Mouse (Mus musculus): ENCODE measurements around the gene Cst7. TPM values are rescaled to one million over a fixed set of nuclear protein-coding genes. Genes with fewer than 3 reads are reported as not detected.

The Cst7 gene
- total RNA-seq, 2 experiments from 2014 or later, result 0.27 to 0.49 TPM

GRCm38 (mm10) chr2:150627140-150627539 is 56.9 kb downstream of the Cst7 start:
- DNase-seq, result no peak

Other genes with a start within 250 kb of the Cst7 start
- gene Gm10130, start 246.7 kb upstream of the Cst7 start, total RNA-seq (2021), result 1 to 10 TPM; 2.0 to 2.6 TPM
- 1 to 10 TPM; 1.8 to 3.7 TPM for gene 3300002I08Rik, start 207.7 kb upstream of the Cst7 start, total RNA-seq (2021)
- 1 to 10 TPM; 6.5 to 7.5 TPM for gene Zfp442, start 118.9 kb upstream of the Cst7 start, total RNA-seq (2021)
- under 1 TPM; 0.20 to 0.26 TPM for gene Zfp345, start 85.3 kb upstream of the Cst7 start, total RNA-seq (2021)
- gene Apmap, start 38.2 kb downstream of the Cst7 start, total RNA-seq (2021), result 10 to 100 TPM; 62.2 to 67.1 TPM
- 100 to 1,000 TPM; 261 to 288 TPM for gene Acss1, start 98.1 kb downstream of the Cst7 start, total RNA-seq (2021)
- gene Vsx1, start 118.9 kb downstream of the Cst7 start, total RNA-seq (2021), result under 1 TPM in 1 of 2 experiments, not detected in 1; 0.10 TPM
- gene Entpd6, start 178.6 kb downstream of the Cst7 start, total RNA-seq (2021), result 10 to 100 TPM; 17.6 to 17.8 TPM
- gene Pygb, start 216.3 kb downstream of the Cst7 start, total RNA-seq (2021), result 100 to 1,000 TPM; 507 to 527 TPM

Data from heart, adult 18-20 months (tissue).